Mouse (Mus musculus) frontal cortex, postnatal 25 days (tissue): ENCODE measurements around the gene F12.

Source experiments
- DNase-seq, 2 experiments: peaks; one replicate each; pipeline ENCODE4 v3.0.0; 2022; ENCODE audit warnings: low spot score in 2 of 2

Gene F12

DNA sequence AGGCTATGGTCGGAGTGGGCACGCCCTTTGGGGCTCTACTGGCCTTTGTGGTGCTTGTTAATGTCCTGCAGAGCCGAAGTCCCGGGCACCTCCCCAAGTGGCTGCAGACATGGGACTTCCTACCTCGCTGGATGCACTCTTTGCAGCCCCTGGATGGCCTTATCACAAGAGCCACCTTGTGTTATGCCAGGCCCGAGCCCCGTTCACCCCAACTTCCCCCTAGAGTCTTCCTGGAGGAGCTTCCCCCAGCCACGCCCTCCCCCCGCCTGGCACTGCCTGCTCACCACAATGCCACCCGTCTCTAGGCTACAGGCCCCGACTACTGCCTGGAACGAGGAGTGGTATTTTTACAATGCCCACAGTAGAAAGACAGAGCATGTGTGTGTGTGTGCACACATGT is 13.3 kb downstream of the F12 start:
- no peak for DNase-seq

DNA sequence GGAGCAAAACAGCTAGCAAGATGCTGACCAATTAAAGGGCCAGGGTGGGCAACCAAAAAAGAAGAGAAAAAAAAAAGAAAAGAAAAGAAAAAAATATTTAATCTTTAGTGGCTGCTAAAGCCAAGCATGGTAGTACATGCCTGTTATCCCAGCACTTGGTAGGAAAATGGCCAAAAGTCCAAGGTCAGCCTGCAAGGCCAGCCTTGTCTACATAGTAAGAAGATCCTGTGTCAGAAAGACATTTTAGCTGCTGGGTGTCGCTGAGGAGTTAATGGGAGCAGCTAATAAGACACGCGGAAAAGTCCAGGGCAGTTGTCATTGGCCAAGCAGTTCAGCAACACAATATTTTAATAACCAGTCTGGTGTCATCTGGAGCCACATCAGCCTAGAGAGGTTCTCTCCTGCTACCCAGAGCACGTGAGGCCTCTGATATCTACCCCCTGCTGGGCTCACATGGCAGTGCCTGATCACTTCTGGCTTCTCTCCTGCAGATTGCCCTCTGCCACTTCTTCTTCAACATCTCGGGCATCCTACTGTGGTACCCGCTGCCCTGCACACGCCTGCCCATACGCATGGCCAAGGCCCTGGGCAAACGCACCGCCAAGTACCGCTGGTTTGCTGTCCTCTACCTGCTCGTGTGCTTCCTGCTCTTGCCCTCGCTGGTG is 13.8 kb downstream of the F12 start:
- no peak for DNase-seq

DNA sequence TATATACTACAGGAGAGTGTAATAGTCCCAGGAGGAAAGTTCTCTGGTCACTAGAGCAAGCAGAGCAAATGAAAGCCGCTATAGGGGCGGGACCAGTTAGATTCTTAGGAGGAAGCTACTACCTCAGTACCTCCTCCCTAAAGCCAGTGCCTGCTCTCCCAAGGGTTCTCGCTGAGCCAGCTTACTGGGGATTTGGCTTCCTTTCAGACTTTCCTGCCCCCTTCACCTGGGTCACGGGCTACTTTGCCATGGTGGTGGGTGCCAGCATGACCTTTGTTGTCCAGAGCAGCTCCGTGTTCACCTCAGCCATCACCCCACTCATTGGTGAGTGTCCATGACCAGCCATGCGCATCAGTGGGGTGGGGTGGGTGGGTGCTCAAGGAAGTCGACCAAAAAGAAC is 14.8 kb downstream of the F12 start:
- DNase-seq: no peak

DNA sequence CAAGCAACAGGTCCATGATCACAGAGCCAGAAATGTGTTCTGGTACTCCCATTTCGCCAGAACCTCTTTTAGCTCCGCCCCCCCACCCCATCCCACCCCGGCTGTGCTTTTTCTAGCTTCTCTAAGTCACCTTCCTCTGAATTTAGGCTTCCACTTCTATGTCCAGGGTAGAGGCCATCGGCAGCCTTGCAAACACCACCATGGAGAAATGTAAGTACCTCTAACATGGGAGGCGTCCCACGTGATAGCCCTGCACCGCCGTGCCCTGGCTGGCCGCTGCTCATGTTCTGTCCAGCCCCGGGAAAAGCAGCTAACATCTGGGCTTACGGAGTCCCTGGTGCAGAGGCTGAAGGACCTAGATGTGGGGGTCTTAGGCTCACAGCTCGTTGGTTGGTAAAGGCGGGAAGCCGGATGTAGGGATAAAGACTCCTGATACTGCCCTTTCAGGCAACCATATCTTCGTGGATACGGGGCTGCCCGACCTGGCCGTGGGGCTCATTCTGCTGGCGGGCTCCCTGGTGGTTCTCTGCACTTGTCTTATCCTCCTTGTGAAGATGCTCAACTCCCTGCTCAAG is 18.0 kb downstream of the F12 start:
- no peak for DNase-seq

DNA sequence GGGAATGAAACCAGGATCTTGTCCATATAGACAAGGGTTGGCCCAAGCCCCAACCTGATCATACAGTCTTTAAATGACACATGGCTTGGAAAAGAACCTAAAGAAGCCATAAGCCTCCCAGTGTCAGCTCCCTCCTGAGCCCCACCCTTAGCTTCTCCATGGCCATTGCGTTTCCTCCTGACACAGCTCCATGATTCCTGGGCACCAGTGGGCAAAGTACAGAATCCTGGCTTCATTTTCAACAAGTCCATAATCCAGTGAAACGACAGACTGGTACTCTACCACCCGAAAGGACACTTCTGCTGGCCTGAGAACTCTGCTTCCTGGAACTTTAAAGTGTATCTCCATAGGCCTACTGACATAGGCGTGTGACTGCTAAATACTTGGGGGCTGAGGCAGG is 19.3 kb downstream of the F12 start:
- no peak for DNase-seq

DNA sequence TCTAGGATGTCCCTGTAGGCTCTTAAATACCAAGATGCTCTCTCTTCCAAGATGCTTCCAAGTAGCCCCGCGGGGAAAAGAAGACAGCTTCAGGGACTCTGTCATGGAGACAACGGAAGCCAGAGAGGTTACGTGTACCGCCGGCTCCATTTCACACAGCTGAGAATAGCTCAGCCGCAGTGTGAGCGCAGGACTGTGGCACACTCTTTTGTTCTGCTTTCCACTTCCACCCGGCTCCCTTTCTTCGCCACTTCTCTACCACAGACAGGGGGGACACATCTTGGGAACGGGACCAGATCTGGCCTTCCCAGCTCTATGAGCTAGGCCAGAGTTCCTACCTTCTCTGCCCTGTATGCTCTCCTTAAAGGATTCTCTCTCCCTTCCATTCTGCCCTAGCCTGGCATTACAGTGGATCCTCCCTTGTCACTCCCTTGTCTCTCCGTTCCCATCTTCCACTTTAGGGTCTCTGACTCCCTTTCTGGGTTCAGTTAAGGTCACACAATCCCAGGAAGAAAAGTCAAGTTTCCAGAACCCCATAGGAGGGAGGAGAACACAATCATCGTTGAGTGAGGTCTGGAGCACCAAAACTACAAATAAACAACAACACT is 20.7 kb downstream of the F12 start:
- no peak for DNase-seq

DNA sequence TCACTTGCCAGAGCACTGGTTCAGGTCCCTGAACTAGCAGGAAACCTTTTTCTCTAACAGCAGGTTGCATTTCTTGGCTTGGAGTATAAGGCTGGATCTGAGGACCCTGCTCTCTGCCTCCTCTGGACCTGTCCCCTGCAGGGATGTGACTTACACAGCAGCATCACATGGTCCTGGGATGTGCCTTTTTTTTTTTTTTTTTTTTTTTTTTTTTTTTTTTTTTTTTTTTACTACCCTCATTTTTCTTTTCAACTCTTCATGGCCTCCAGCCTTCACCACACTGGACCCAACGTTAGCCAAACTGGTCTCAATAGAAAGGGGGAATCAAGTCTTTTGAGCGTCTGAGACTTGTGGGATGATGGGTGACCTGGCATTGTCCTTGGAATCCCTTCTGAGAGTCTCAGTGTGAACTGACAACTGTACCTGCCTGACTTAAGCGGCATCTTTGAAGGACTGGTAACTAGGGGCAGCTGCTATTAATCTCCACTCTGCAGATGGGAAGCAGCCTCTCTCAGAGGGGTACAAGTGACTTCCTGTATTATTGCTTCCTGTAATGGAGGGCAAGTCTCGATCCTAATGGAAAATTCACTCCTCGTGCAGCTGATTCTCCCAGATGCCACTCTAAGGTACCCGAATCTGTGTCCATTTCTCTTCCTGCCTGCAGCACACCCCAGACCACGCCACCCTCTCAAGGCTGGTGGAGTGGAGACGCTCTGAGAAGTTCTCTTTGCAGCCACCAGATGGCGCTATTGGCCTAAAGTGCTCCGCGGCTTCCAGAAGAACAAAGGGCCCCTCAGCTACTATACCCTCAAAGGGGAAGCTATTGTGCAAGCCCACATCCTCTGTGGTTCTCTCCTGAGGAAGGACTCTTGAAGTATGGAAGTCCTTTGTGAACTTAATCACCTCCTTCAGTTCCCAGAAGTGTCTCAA is 21.5 kb downstream of the F12 start:
- DNase-seq: peak; percentile 57 to 73

DNA sequence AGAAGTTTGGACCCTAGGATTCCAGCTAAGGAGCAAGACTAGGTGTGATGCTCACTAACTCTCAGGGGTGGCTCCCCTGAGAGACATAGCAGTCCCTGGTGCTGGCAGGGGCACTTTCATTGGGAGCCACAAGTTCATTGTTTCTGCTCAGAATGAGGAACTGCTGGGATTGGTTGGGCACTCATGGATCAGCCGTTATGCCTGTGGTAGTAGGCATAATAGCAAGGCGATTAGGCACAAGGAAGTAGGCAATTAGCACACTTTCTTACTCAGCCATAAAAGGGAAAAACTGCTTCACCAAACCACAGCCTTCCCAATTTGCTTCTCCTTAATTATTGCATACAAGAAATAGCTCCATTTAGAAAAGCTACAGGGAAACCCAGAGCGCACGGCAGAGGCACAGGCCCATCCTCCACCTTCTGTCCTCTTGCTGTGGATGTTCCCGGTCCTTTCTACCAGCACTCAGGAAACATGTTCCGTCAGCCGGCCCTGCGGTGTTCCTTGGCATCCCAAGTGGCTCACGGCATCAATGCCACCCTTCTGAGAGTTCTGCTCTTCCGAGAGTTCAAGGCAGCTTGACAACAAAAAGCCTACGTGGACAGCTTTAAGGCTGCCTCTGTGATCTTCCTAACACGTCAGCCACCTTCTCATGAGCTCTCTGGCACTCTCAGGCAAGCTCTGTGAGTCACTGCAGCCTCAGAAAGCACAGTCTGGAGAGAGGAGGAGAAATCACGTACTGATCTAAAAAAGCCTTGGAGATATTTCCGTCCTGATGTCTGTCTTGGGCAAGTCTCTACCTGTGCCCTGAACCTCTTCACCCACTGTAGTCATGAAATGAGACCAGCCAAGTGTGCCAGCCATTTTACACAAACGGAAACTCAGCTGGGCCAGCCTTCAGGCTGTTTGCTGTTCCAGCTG is 22.4 kb downstream of the F12 start:
- peak in 1 of 2 experiments; percentile 29 for DNase-seq

DNA sequence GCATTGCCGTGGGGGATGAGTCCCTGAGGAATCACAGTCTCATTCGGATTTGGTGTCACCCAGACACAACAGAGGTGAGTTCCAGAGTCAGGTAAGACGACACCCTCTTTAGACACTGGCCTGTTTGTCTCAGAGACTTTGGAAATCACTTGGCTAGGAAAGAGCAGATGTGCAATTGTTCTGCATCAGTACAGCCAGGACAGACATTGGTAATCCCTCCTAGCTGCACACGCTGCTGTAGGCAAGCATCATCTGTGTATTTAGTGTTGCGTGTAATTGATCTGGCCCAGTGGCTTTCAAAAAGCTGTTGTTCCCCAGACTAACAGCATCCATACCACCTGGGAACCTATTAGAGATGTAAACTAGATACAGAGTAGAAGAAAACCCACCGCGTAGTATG is 23.3 kb downstream of the F12 start:
- DNase-seq: no peak

DNA sequence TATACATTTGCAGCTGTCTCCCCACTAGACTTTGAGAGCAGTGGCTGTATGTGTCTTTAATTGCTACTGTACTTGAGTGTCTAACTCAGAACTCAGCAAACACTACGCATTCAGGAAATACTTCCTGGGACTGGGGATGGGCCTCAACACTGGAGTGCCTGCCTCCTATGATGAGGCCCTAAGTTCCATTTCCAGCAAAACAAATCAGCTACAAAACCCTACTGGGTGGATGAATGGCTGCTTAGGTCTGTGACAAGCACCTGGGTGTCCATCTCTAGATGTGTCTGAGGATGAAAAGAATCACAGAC is 26.6 kb downstream of the F12 start:
- no peak for DNase-seq

DNA sequence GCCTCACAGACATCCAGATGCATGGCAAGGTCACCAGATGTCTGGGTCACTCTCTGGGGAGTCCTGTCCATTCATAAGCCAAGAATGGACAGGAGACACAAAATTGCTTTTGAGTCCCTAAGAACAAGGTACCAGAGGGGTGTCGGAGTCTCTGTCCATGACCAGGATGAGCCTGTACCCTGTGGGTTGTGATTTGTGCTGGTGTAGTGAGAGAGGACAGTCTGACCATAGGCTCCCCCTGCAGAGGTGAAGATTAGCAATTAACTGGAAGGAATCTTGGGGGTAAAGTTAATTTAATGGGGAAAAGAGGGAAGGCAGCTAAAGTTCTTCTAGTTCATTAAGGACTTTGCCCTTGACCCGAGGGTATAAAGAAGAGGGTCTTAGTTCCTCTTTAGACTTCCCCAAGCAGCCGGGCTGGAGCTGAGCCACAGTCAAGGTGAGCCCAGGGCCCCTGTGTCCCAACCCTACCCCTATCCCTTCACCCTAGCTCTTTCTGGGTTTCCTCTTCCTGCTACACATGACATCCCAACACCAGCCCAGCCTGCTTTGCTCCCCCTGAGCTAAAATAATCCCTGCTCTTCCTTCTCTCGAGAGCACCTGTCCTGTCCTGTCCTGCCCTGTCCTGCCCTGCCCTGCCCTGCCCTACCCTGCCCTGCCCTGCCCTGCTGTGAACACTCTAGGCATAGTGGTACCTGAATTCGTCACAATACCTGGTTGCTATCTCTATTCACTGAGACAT is 27.1 kb downstream of the F12 start:
- no peak for DNase-seq

DNA sequence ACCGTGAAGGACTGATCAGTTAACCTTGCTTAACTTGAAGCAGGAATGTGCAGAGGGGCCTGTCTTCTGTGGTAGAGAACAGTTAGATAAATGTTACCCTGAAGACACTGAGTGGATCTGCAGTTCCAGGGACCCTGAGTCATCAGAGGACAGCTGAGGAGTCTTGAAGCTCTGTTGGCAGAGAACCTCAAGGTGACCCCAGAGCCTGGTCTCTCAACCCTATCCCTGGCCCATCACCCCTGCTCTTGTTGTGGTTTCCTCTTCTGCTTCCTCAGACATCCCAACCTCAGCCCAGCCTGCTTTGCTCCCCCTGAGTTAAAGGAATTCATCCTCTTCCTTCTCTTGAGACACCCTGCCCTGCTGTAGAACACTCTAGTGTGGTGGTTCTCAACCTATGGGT is 28.5 kb downstream of the F12 start, which contains the start of gene Slc34a1:
Gene Slc34a1 (plus strand): TSS at position 100 of the 400 bp plus-strand sequence.
- no peak for DNase-seq

DNA sequence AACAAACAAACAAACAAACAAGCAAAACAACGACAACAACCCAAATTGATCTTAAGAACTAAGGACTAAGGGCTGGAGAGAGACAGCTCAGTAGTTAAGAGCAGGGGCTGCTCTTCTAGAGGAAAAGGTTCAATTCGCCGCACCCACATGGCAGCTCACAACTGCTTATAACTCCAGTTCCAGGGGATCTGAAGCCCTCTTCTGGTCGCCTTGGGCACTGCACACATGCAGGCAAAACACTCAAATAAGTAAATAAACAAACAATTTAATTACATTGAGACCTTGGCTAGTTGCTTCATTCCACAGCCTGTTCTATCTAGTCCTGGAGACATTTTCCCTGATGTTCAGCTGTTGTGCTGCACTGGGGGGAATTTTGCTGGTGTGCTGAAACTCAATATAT is 33.7 kb downstream of the F12 start:
- no peak for DNase-seq

DNA sequence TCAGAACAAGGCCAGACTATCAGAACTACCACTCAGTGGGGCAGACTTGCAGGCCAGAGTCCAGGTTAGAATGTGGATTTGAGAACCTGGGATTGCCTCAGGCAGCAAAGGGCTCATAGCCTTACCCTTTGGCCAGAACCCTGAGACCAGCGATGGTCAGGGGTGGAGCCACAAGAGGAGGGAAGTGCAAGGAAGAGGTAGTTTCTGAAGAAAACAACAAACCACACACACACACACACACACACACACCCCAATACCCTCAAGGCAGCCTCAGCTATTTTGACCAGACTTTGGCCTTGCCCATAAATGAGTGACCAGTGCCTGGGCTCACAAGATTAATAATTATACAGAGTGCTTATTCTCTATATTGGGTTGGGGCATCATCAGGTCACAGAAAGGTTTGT is 35.0 kb downstream of the F12 start:
- no peak for DNase-seq

DNA sequence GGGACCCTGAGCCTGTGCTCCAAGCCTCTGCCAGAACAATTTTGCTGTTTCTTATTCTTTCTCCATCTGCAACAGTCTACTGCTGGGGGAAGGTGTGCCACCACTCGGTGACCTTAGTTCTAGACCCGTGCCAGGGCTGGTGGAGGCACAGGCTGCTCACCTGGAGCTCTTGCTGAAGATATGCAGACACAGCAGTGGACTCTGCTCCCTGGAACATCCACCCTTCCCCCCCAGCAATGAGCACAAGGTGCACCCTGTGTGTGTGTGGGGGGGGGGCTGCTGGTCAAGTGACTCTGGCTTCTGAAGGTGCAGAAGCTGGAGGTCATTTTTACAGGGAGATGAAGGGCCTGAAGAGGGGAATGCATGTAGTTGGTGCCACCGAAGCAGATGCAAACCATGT is 35.9 kb downstream of the F12 start:
- no peak for DNase-seq

DNA sequence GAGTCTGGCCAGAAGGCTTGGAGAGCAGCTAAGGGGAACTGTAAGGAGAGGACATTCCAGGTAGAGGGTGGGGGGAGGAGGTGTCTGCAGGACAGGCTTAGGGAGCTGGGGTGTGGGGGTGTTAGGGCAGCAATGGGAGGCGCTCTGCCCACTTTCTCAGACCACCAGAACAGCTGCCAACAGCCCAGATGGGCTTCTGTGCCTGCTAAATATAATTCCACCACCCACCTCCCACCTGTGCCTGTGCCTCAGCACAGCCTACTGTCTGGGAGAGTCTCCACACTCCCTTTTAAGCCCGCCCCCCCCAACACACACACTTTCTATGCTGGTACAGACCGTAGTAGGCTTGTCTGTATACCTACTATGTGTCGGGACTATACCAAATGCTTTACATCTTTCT is 44.8 kb downstream of the F12 start:
- DNase-seq: peak; percentile 44 to 62

DNA sequence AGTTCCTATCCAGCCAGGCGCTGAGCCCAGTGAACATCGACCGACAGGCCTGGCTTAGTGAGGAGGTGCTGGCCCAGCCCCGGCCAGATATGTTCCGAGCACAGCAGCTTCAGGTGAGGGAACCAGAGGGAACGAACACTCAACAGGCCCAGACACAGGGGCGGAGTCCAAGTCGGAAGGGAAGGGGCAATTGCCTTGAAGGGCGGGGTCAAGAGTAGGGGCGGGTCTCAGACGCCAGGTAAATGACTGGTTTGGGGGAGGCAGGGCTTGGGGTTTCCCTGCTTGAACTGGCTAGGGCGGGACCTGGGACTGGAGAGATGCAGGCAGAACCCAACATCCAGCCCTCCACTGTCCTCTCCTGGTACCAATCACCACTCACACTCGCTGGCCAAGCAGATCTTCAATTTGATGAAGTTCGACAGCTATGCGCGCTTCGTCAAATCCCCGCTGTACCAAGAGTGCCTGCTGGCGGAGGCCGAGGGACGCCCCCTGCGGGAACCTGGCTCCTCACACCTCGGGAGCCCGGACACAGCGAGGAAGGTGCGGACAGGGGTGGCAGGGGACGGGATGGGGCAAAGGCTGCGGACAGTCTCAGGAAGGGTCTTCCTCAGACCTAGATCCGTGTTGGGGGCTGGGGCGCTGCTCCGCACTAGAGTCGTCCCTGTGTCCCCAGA is 47.5 kb downstream of the F12 start:
- no peak for DNase-seq

DNA sequence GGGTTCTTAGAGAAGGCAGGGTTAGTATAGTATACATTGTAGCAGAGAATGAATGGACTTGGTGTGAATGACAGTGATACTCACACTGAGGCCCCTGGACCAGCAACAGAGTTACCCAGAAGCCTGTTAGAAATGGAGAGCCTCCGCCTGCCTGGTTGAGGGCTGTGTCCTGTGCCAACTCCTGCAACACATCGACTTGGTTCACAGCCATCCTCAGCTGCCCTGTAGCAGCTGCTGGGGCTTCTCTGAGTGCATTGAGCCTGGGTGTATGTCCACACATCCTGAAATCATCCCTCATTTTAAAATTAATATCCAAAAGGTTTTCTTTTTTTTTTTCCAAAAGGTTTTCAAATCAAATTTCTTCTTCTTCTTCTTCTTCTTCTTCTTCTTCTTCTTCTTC is 50.7 kb downstream of the F12 start:
- no peak for DNase-seq

DNA sequence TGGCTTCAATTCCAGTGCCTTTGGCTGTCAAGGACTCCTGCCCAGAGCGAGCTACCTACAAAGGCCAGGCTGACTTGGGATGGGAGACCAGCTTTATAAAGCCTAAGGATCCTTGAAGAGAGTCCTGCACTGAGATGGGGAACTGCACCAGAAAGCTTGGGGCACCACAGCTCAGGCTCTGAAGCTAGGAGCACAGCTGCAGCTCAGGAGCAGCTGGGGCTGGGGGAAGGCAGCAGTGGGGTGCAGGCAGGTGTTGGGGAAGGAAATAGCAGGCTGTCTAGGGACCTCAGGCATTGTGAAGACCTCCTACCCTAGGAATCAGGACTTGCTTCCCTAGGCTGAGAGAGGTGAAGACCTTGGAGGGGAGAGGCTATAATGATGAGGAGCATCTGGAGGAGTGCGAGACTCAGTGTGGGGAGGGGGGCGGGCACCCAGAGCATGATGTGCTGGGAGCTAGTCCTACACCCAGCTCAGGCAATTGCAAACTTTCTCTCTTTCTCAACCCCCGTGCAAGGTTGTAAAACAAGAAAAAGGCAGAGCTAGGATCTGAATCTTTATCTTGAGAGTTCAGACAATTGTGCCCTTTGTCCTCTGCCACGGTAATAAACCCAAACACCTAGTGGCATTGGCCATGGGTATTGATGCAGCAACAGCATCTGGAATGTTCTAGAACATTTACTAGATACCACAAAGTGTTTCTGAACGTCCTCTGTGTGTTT is 52.2 kb downstream of the F12 start:
- no peak for DNase-seq

DNA sequence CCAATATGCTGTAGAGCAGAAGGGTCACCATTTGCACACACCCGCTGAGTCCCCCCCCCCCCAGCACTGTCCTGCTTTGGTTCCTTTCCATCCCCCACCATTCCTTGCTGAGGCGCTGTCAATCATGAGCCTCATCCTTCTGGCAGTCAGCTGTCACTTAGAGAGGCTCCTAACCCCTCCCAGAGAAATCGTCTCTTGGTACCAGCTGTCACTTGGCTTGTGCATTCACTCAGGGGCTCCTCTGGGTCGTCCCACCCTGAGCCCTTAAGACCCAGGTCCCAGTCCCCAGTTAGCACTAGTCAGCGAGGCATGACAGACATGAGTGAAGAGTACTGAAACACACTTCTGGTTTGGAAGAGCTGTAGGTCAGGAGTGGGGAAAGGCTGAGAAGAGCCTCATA is 54.9 kb downstream of the F12 start:
- no peak for DNase-seq
